Mouse (Mus musculus) midbrain, postnatal 0 days (tissue): ENCODE measurements at regions not wholly inside any gene's neighbourhood (a gene's known extent, or its start where the extent isn't known, plus 50 kb on each side); places are given as distances from the start of the nearest gene placed in this dataset.
A peak's percentile ranks its signal among the peaks of the same experiment; 100 is the strongest.

ENCODE experiments used
- ATAC-seq: fragments of 200-750 bp; cut with Nextera tagmentation; 2 replicates; pipeline ENCODE4 v1.8.0; 2017; ENCODE audit warnings: moderate number of reproducible peaks, mild to moderate bottlenecking, moderate TSS enrichment, moderate library complexity; ENCODE audit not compliant: low FRiP score
- DNase-seq: peaks from one replicate; pipeline ENCODE4 v3.0.0-alpha.2; 2015; ENCODE audit warnings: low spot score
- H3K27ac ChIP-seq: fragments of 300-500 bp; sonication (generic); 2 replicates; pipeline ENCODE4 v1.5.1; 2014; ENCODE audit warnings: low read depth, mild to moderate bottlenecking, low read length, mixed read lengths
- H3K27me3 ChIP-seq: fragments of 300-500 bp; sonication (generic); 2 replicates; pipeline ENCODE4 v1.6.1; 2014; ENCODE audit warnings: low read length, control low read depth, mixed read lengths; ENCODE audit not compliant: insufficient read depth
- H3K36me3 ChIP-seq: fragments of 300-500 bp; sonication (generic); 2 replicates; pipeline ENCODE4 v1.6.1; 2014; ENCODE audit warnings: low read length, control low read depth, mixed read lengths; ENCODE audit not compliant: insufficient read depth
- H3K4me1 ChIP-seq: fragments of 300-500 bp; sonication (generic); 2 replicates; pipeline ENCODE4 v1.6.1; 2014; ENCODE audit warnings: mild to moderate bottlenecking, control low read depth, antibody characterized with exemption, low read length, mixed read lengths; ENCODE audit not compliant: insufficient read depth
- H3K4me2 ChIP-seq: fragments of 300-500 bp; sonication (generic); 2 replicates; pipeline ENCODE4 v1.6.1; 2014; ENCODE audit warnings: low read depth, mild to moderate bottlenecking, low read length, mixed read lengths; ENCODE audit not compliant: poor library complexity, severe bottlenecking
- H3K4me3 ChIP-seq: fragments of 300-500 bp; sonication (generic); 2 replicates; pipeline ENCODE4 v1.5.1; 2014; ENCODE audit warnings: low read depth, mild to moderate bottlenecking, low read length, moderate library complexity
- H3K9ac ChIP-seq: fragments of 300-500 bp; sonication (generic); replicated peaks from 2 replicates; pipeline ENCODE4 v1.6.1; 2014; ENCODE audit warnings: mild to moderate bottlenecking, low read length, moderate library complexity, mixed read lengths; ENCODE audit not compliant: poor library complexity, severe bottlenecking
- H3K9me3 ChIP-seq: fragments of 300-500 bp; sonication (generic); 2 replicates; pipeline ENCODE4 v1.6.1; 2016; ENCODE audit warnings: low read length, control low read depth
- CTCF ChIP-seq: IDR thresholded peaks from 2 replicates; pipeline ENCODE4 v1.5.1; 2016; ENCODE audit warnings: antibody characterized with exemption, mild to moderate bottlenecking
- WGBS: fragments of 180-500 bp; shearing (Covaris S2); extraction: QIAGEN DNeasy Blood & Tissue Kit; methylation state at CpG from one replicate; pipeline ENCODE4 v1.1.7; 2014; 5-methylcytosine and 5-hydroxymethylcytosine counted together

DNA sequence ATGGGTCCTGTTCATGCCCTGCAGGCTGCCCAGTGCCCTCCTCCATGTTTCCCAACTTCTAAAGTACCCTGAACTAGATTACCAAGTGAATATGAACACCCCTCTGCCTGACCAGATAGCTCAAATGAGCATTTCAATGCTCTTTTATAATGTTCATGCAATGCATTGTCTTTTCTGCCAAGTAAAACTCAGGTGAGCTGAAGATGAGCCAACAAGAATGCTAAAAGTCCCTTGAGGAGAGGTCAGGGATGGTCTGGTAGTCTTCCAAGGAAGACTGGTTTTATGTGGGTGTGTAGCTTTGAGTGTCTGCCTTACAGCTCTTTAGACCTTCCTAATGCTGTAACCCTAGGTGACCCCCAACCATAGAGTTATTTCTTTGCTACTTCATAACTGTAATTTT is 58.0 kb upstream of the Abca12 start:
- H3K27ac ChIP-seq: no peak overlapping the region
- H3K9ac ChIP-seq: no peak overlapping the region
- H3K4me3 ChIP-seq: no peak overlapping the region
- no peaks in the 10 kb centered on the region for H3K4me1 ChIP-seq
- ATAC-seq (no peak), DNase-seq (no peak)
- H3K4me2 ChIP-seq: no peak overlapping the region
- TF ChIP-seq CTCF: no peak
- no peaks in the 10 kb centered on the region for H3K27me3 ChIP-seq
- no peaks in the 10 kb centered on the region for H3K36me3 ChIP-seq
- H3K9me3 ChIP-seq: no peaks in the 10 kb centered on the region

- Histone ChIP-seq H3K9me3 (no peaks in the 10 kb centered on the region), H3K27me3 (no peaks in the 10 kb centered on the region), H3K4me3 (no peak overlapping the region), H3K9ac (no peak overlapping the region), H3K4me2 (no peak overlapping the region), H3K36me3 (no peaks in the 10 kb centered on the region), H3K4me1 (no peaks in the 10 kb centered on the region), H3K27ac (no peak overlapping the region)
- WGBS: 94% methylated on average over 4 of the region's 4 CpGs
- no peak for DNase-seq
- no peak for ATAC-seq
- no peak for TF ChIP-seq CTCF
Measured at GRCm38 (mm10) chr1:71483149-71483548, 68.4 kb upstream of the Abca12 start.

- Histone ChIP-seq H3K36me3 (no peaks in the 10 kb centered on the region), H3K9me3 (no peaks in the 10 kb centered on the region), H3K9ac (no peak overlapping the region), H3K4me1 (no peaks in the 10 kb centered on the region), H3K4me2 (no peak overlapping the region), H3K27ac (no peak overlapping the region), H3K27me3 (no peaks in the 10 kb centered on the region), H3K4me3 (no peak overlapping the region)
- no peak for DNase-seq
- no peak for TF ChIP-seq CTCF
- 95% methylated on average over 4 of the region's 4 CpGs for WGBS
- no peak for ATAC-seq
Measured at GRCm38 (mm10) chr1:71494576-71494975, 62.4 kb upstream of the Atic start.

- TF ChIP-seq CTCF: peak; percentile 76
- ATAC-seq (no peak), DNase-seq (peak; percentile 60)
- Histone ChIP-seq H3K4me1 (no peaks in the 10 kb centered on the region), H3K36me3 (no peaks in the 10 kb centered on the region), H3K27me3 (no peaks in the 10 kb centered on the region), H3K9me3 (no peaks in the 10 kb centered on the region), H3K27ac (no peak overlapping the region), H3K9ac (no peak overlapping the region), H3K4me3 (no peak overlapping the region), H3K4me2 (peak overlapping the region; percentile 32; the same call in 1 of the 2 replicates)
- WGBS: 8% methylated on average over 5 of the region's 5 CpGs
Measured at GRCm38 (mm10) chr1:71505898-71506297, 51.1 kb upstream of the Atic start.

DNA sequence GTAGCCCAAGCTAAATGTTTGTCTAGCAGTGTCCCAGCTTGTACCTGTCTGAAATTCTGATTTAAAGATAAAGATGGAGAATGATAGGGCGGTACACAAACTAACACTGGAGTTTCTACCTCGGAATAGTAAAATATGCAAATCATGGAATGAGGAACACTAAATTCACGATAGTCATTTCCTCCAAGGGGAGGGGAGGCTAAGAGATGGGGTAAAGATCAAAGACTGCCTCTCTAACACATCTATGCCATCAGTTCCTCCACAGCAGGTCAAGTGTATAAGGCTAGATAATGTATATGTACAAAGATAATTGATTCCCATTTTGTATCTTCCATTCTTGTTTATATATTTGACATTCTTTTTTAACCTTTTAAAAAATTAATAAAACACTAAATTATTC is 50.4 kb upstream of the Atic start:
- Histone ChIP-seq H3K36me3 (no peaks in the 10 kb centered on the region), H3K4me3 (no peak overlapping the region), H3K4me2 (peak overlapping the region; percentile 32; the same call in 1 of the 2 replicates), H3K9ac (no peak overlapping the region), H3K9me3 (no peaks in the 10 kb centered on the region), H3K27me3 (no peaks in the 10 kb centered on the region), H3K27ac (no peak overlapping the region), H3K4me1 (no peaks in the 10 kb centered on the region)
- no peak for ATAC-seq
- no peak for DNase-seq
- 47% methylated on average over 3 of the region's 3 CpGs for WGBS
- no peak for TF ChIP-seq CTCF
